In the genomic region with DNA sequence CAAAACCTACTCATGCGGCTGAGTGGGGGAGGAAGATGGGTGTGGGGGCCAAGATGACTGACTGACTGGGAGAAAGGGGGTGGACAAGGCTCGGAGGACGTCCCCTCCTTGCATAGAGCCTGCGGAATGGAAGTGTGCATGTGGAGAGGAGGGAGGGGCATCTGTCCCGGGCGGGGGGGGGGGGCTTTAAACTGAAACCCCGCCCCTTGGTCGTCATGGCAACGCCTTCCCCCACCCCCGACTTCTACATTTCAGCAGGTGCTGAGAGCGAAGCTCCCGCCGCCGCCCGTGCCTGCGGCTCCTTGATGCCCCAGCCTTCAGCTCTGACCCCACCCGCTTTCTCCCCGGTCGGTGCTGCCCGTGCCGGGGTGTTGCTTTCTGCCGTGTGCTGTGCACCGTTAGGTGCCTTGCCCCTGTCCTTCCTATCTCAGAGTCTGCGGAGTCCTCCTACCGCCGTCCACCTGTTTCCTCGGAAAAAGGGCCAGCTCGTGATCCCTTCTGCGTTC, we compare ENCODE assay signal across 8 mouse cellular contexts. TPM values are rescaled to one million over a fixed set of nuclear protein-coding genes. Genes with fewer than 3 reads are reported as not detected.
DNase-seq lines count a peak whose midpoint lies in the region; ATAC-seq and TF ChIP-seq lines count a peak whose summit lies in the region.

No protein-coding gene starts in this region.

- H3K36me3 ChIP-seq in E14TG2a.4 (ENCODE audit: insufficient read depth, low read length), result peaks cover 36% of the 10 kb centered on the region
- H3K36me3 ChIP-seq in heart, embryonic 16.5 days (ENCODE audit: control insufficient read depth, insufficient read depth), result peaks cover 15% of the 10 kb centered on the region

- no peak overlapping the region for H3K27ac ChIP-seq in heart, embryonic 16.5 days (ENCODE audit: low read length)

- no peaks in the 10 kb centered on the region for H3K9me3 ChIP-seq in E14TG2a.4 (ENCODE audit: low read length)
- no peaks in the 10 kb centered on the region for H3K9me3 ChIP-seq in heart, embryonic 16.5 days (replicated peaks; ENCODE audit: control insufficient read depth, low read length)

- peak overlapping the region; percentile 82 for H3K4me3 ChIP-seq in E14TG2a.4 (replicated peaks; ENCODE audit: low read length)
- H3K4me3 ChIP-seq in heart, embryonic 16.5 days (ENCODE audit: low read length), result peak overlapping the region; percentile 46

- peak overlapping the region; percentile 59 for H3K9ac ChIP-seq in heart, embryonic 16.5 days (ENCODE audit: low read length)

- peaks cover 81% of the 10 kb centered on the region for H3K4me1 ChIP-seq in E14TG2a.4 (replicated peaks; ENCODE audit: low read depth, low read length)
- peaks cover 37% of the 10 kb centered on the region for H3K4me1 ChIP-seq in heart, embryonic 16.5 days (ENCODE audit: control insufficient read depth, insufficient read depth, low read length)

- peaks cover 5% of the 10 kb centered on the region; the same call in 1 of the 2 replicates for H3K27me3 ChIP-seq in E14TG2a.4 (ENCODE audit: insufficient read depth, low read length)
- H3K27me3 ChIP-seq in heart, embryonic 16.5 days (ENCODE audit: control insufficient read depth, insufficient read depth, low read length), result peaks cover 14% of the 10 kb centered on the region

- DNase-seq in CD4-positive, CD25-positive, alpha-beta regulatory T cell, adult 2 months (ENCODE audit: low read depth, low spot score), result peak; percentile 49
- DNase-seq in embryo, embryonic 10 days (ENCODE audit: low spot score), result peak; percentile 30
- peak; percentile 61 to 79 for DNase-seq in left cerebral cortex, postnatal 14 days (ENCODE audit: low spot score in 2 of 2)
- peak; percentile 62 to 71 for DNase-seq in spleen, postnatal 36 days (ENCODE audit: low spot score in 2 of 2)

- no peak for ATAC-seq in CD4-positive, CD25-positive, alpha-beta regulatory T cell, adult 4 months
- ATAC-seq in heart, embryonic 16.5 days (replicated peaks; ENCODE audit: extremely low read depth, insufficient read depth, low FRiP score), result 0 out of 2 replicates have a peak, but pooled peaks have one; percentile 16
- peak; percentile 42; the same call in 1 of the 2 replicates for ATAC-seq in megakaryocyte-erythroid progenitor cell, adult 5-6 weeks (replicated peaks; ENCODE audit: low FRiP score, low TSS enrichment, poor library complexity, severe bottlenecking)

- TF ChIP-seq CTCF in E14TG2a.4 (conservative IDR thresholded peaks at IDR 0.05; ENCODE audit: low read length), result no peak

- intact Hi-C loops in left cerebral cortex, postnatal 14 days (cut with DNase I), result loop anchor here (5.0 to 10.0 kb wide), 2 partner anchors 41 to 79 kb away; no protein-coding TSS in a partner anchor

- H3K4me2 ChIP-seq in heart, embryonic 16.5 days (ENCODE audit: low read depth, low read length), result peak overlapping the region; percentile 75

- WGBS in heart, embryonic 16.5 days, result under 1% methylated on average over 28 of the region's 29 CpGs

RNA-seq across cellular contexts. Expression of gene Prkcg, which starts 14.3 kb away (rescaled TPM):
- not detected for polyA plus RNA-seq in CD4-positive, CD25-positive, alpha-beta regulatory T cell, adult 4 months (2017; shearing (Covaris generic))
- 0.32 and 0.33 TPM in 2 replicates for polyA plus RNA-seq in heart, embryonic 16.5 days (2015; fragmentation: Nextera tagmentation; extraction: Ambion mirVana)
- total RNA-seq in left cerebral cortex, postnatal 14 days (2021), result 100 to 1,000 TPM; 352 to 363 TPM
- total RNA-seq in megakaryocyte-erythroid progenitor cell, adult 5-6 weeks (2014; fragmentation: Nextera tagmentation), result not detected in 2 replicates
- not detected in 2 replicates for total RNA-seq in megakaryocyte-erythroid progenitor cell, adult 5-6 weeks (2017)

RNA-seq across cellular contexts. Expression of gene Myadm, which starts 14.4 kb away (rescaled TPM):
- 1 to 10 TPM; 7.5 to 7.8 TPM for polyA plus RNA-seq in CD4-positive, CD25-positive, alpha-beta regulatory T cell, adult 4 months (2017; shearing (Covaris generic))
- polyA plus RNA-seq in heart, embryonic 16.5 days (2015; fragmentation: Nextera tagmentation; extraction: Ambion mirVana), result 220 and 238 TPM in 2 replicates
- total RNA-seq in left cerebral cortex, postnatal 14 days (2021), result 100 to 1,000 TPM in 1 of 2 experiments, 10 to 100 TPM in 1; 97.5 to 101 TPM
- 1.2 TPM in 1 of 2 replicates, not detected in the other for total RNA-seq in megakaryocyte-erythroid progenitor cell, adult 5-6 weeks (2014; fragmentation: Nextera tagmentation)
- total RNA-seq in megakaryocyte-erythroid progenitor cell, adult 5-6 weeks (2017), result 0.61 and 2.4 TPM in 2 replicates

RNA-seq across cellular contexts. Expression of gene Cacng7, which starts 29.4 kb away (rescaled TPM):
- not detected for polyA plus RNA-seq in CD4-positive, CD25-positive, alpha-beta regulatory T cell, adult 4 months (2017; shearing (Covaris generic))
- 0.16 TPM in 1 of 2 replicates, not detected in the other for polyA plus RNA-seq in heart, embryonic 16.5 days (2015; fragmentation: Nextera tagmentation; extraction: Ambion mirVana)
- total RNA-seq in left cerebral cortex, postnatal 14 days (2021), result 100 to 1,000 TPM; 149 to 171 TPM
- total RNA-seq in megakaryocyte-erythroid progenitor cell, adult 5-6 weeks (2014; fragmentation: Nextera tagmentation), result not detected in 2 replicates
- total RNA-seq in megakaryocyte-erythroid progenitor cell, adult 5-6 weeks (2017), result not detected in 2 replicates

RNA-seq across cellular contexts. Expression of gene Nlrp12, which starts 53.8 kb away (rescaled TPM):
- not detected for polyA plus RNA-seq in CD4-positive, CD25-positive, alpha-beta regulatory T cell, adult 4 months (2017; shearing (Covaris generic))
- polyA plus RNA-seq in heart, embryonic 16.5 days (2015; fragmentation: Nextera tagmentation; extraction: Ambion mirVana), result not detected in 2 replicates
- total RNA-seq in left cerebral cortex, postnatal 14 days (2021), result under 1 TPM; 0.08 to 0.13 TPM
- not detected in 2 replicates for total RNA-seq in megakaryocyte-erythroid progenitor cell, adult 5-6 weeks (2014; fragmentation: Nextera tagmentation)
- not detected in 2 replicates for total RNA-seq in megakaryocyte-erythroid progenitor cell, adult 5-6 weeks (2017)

Comparison
In these comparisons a context has a peak if more than half of its experiments do, and no peak if none do; other contexts are left out.
1. RNA of gene Prkcg, which starts 14.3 kb away (total RNA-seq): 352 to 363 TPM in left cerebral cortex, postnatal 14 days; not detected in megakaryocyte-erythroid progenitor cell, adult 5-6 weeks; every median in the first group is over 100 times any median in the second.
2. RNA of gene Myadm, which starts 14.4 kb away (total RNA-seq): 97.5 to 101 TPM in left cerebral cortex, postnatal 14 days; 0.61 to 2.4 TPM in megakaryocyte-erythroid progenitor cell, adult 5-6 weeks; every median in the first group is over 10 times any median in the second.
3. RNA of gene Cacng7, which starts 29.4 kb away (total RNA-seq): 149 to 171 TPM in left cerebral cortex, postnatal 14 days; not detected in megakaryocyte-erythroid progenitor cell, adult 5-6 weeks; every median in the first group is over 100 times any median in the second.
4. Peak in every context shown above with its lines, with median percentiles within 50 percentile points of each other: DNase-seq.